Mouse (Mus musculus) hindbrain, embryonic 16.5 days (tissue): Measurements from ENCODE around the gene Aars. TPM values are rescaled to one million over a fixed set of nuclear protein-coding genes. Genes with fewer than 3 reads are reported as not detected.

Experiments
- ATAC-seq: fragments of 200-750 bp; cut with Nextera tagmentation; 2 replicates; pipeline ENCODE4 v1.8.0; 2017; ENCODE audit warnings: moderate TSS enrichment, moderate library complexity
- H3K27ac ChIP-seq: fragments of 300-500 bp; sonication (generic); 2 replicates; pipeline ENCODE4 v1.5.1; 2014; ENCODE audit warnings: low read depth, mild to moderate bottlenecking, control low read depth, low read length, moderate library complexity
- H3K27me3 ChIP-seq: fragments of 300-500 bp; sonication (generic); replicated peaks from 2 replicates; pipeline ENCODE4 v1.6.1; 2014; ENCODE audit warnings: low read length; ENCODE audit not compliant: control insufficient read depth, insufficient read depth
- H3K36me3 ChIP-seq: fragments of 300-500 bp; sonication (generic); 2 replicates; pipeline ENCODE4 v1.6.1; 2014; ENCODE audit warnings: mild to moderate bottlenecking, low read length, moderate library complexity, mixed read lengths; ENCODE audit not compliant: control insufficient read depth, insufficient read depth
- H3K4me1 ChIP-seq: fragments of 300-500 bp; sonication (generic); 2 replicates; pipeline ENCODE4 v1.6.1; 2014; ENCODE audit warnings: low read depth, low read length; ENCODE audit not compliant: control insufficient read depth, insufficient read depth
- H3K4me2 ChIP-seq: fragments of 300-500 bp; sonication (generic); 2 replicates; pipeline ENCODE4 v1.6.1; 2014; ENCODE audit warnings: mild to moderate bottlenecking, low read length, control low read depth, moderate library complexity
- H3K4me3 ChIP-seq: fragments of 300-500 bp; sonication (generic); 2 replicates; pipeline ENCODE4 v1.5.1; 2014; ENCODE audit warnings: mild to moderate bottlenecking, low read length, control low read depth, moderate library complexity
- H3K9ac ChIP-seq: fragments of 300-500 bp; sonication (generic); 2 replicates; pipeline ENCODE4 v1.6.1; 2014; ENCODE audit warnings: low read depth, mild to moderate bottlenecking, control low read depth, low read length, moderate library complexity
- H3K9me3 ChIP-seq: fragments of 300-500 bp; sonication (generic); 2 replicates; pipeline ENCODE4 v1.6.1; 2014; ENCODE audit warnings: mild to moderate bottlenecking, low read length, moderate library complexity; ENCODE audit not compliant: control insufficient read depth
- WGBS: fragments of 180-500 bp; shearing (Covaris S2); extraction: QIAGEN DNeasy Blood & Tissue Kit; methylation state at CpG from one replicate; pipeline ENCODE4 v1.1.7; 2014; 5-methylcytosine and 5-hydroxymethylcytosine counted together
- polyA plus RNA-seq: library from polyadenylated mRNA; unstranded; fragments of >200 nt; fragmentation: Nextera tagmentation; extraction: Ambion mirVana; gene quantifications from 2 replicates; pipeline ENCODE4 v1.2.1, GENCODE M21; 2015

Aars gene
- polyA plus RNA-seq, 1 experiment from 2014 or later: 94.7 TPM

- ATAC-seq: peak; percentile 95
- Histone ChIP-seq H3K36me3 (no peaks in the 10 kb centered on the region), H3K9ac (peak overlapping the region; percentile 86), H3K27me3 (peaks cover 2% of the 10 kb centered on the region; the same call in 1 of the 2 replicates), H3K4me1 (peaks cover 6% of the 10 kb centered on the region), H3K27ac (peak overlapping the region; percentile 80), H3K9me3 (no peaks in the 10 kb centered on the region), H3K4me3 (peak overlapping the region; percentile 82), H3K4me2 (peak overlapping the region; percentile 90)
- WGBS: under 1% methylated on average over 31 of the region's 31 CpGs
These were observed 5.5 kb upstream of the Aars start for GRCm38 (mm10) chr8:111027391-111027937.

GRCm38 (mm10) chr8:111029589-111029988, 3.4 kb upstream of the Aars start:
- peaks cover 2% of the 10 kb centered on the region; the same call in 1 of the 2 replicates for H3K27me3 ChIP-seq
- no peak overlapping the region for H3K4me3 ChIP-seq
- peaks cover 6% of the 10 kb centered on the region for H3K4me1 ChIP-seq
- WGBS: 54% methylated on average over 4 of the region's 4 CpGs
- H3K9me3 ChIP-seq: no peaks in the 10 kb centered on the region
- no peak overlapping the region for H3K4me2 ChIP-seq
- no peak overlapping the region for H3K9ac ChIP-seq
- H3K27ac ChIP-seq: no peak overlapping the region
- H3K36me3 ChIP-seq: no peaks in the 10 kb centered on the region
- no peak for ATAC-seq

- ATAC-seq: no peak
- 88% methylated on average over 6 of the region's 6 CpGs for WGBS
- H3K4me1 ChIP-seq: peaks cover 11% of the 10 kb centered on the region
These were observed 2.9 kb upstream of the Aars start for GRCm38 (mm10) chr8:111030045-111030444.

GRCm38 (mm10) chr8:111031572-111031971, 1.4 kb upstream of the Aars start, which contains the start of gene Ddx19b:
Ddx19b (minus strand) TSS chr8:111031751.
- Histone ChIP-seq H3K9me3 (no peaks in the 10 kb centered on the region), H3K27me3 (peaks cover 2% of the 10 kb centered on the region; the same call in 1 of the 2 replicates), H3K27ac (no peak within 1 kb of the TSS), H3K4me1 (peaks cover 20% of the 10 kb centered on the region), H3K9ac (no peak within 1 kb of the TSS), H3K4me3 (no peak within 1 kb of the TSS), H3K4me2 (no peak within 1 kb of the TSS), H3K36me3 (peaks cover under 1% of the 10 kb centered on the region; the same call in 1 of the 2 replicates)
- ATAC-seq: no peak
- 94% methylated on average over 19 of the region's 19 CpGs for WGBS

More at GRCm38 (mm10) chr8:111030045-111030444, 2.9 kb upstream of the Aars start:
- no peaks in the 10 kb centered on the region for H3K36me3 ChIP-seq
- H3K9ac ChIP-seq: no peak overlapping the region
- no peak overlapping the region for H3K4me3 ChIP-seq
- H3K4me2 ChIP-seq: no peak overlapping the region
- H3K27me3 ChIP-seq: peaks cover 2% of the 10 kb centered on the region; the same call in 1 of the 2 replicates
- H3K27ac ChIP-seq: no peak overlapping the region
- H3K9me3 ChIP-seq: no peaks in the 10 kb centered on the region

GRCm38 (mm10) chr8:111033482-111034215, 705 bp downstream of the Aars start:
- 6% methylated on average over 37 of the region's 37 CpGs for WGBS
- ATAC-seq: peak; percentile 100
- Histone ChIP-seq H3K4me1 (peaks cover 15% of the 10 kb centered on the region), H3K9ac (peak overlapping the region; percentile 84), H3K4me3 (peak overlapping the region; percentile 79), H3K27ac (peak overlapping the region; percentile 82), H3K9me3 (no peaks in the 10 kb centered on the region), H3K4me2 (peak overlapping the region; percentile 56), H3K36me3 (peaks cover 8% of the 10 kb centered on the region), H3K27me3 (peaks cover 2% of the 10 kb centered on the region; the same call in 1 of the 2 replicates)

GRCm38 (mm10) chr8:111034276-111034675, 1.3 kb downstream of the Aars start:
- H3K27me3 ChIP-seq: peaks cover 2% of the 10 kb centered on the region; the same call in 1 of the 2 replicates
- H3K27ac ChIP-seq: peak overlapping the region; percentile 82
- whole genome bisulfite sequencing: 26% methylated on average over 12 of the region's 12 CpGs
- no peak for ATAC-seq
- peaks cover 15% of the 10 kb centered on the region for H3K4me1 ChIP-seq
- no peaks in the 10 kb centered on the region for H3K9me3 ChIP-seq
- H3K4me2 ChIP-seq: peak overlapping the region; percentile 56
- peaks cover 12% of the 10 kb centered on the region for H3K36me3 ChIP-seq
- peak overlapping the region; percentile 79 for H3K4me3 ChIP-seq
- peak overlapping the region; percentile 84 for H3K9ac ChIP-seq

- ATAC-seq: no peak
- H3K27ac ChIP-seq: no peak overlapping the region
- no peak overlapping the region for H3K4me3 ChIP-seq
- no peak overlapping the region for H3K4me2 ChIP-seq
- H3K9ac ChIP-seq: no peak overlapping the region
- 97% methylated on average over 15 of the region's 15 CpGs for WGBS
- no peaks in the 10 kb centered on the region for H3K27me3 ChIP-seq
- peaks cover 19% of the 10 kb centered on the region for H3K36me3 ChIP-seq
- no peaks in the 10 kb centered on the region for H3K9me3 ChIP-seq
- H3K4me1 ChIP-seq: peaks cover 15% of the 10 kb centered on the region
These were observed 3.6 kb downstream of the Aars start for GRCm38 (mm10) chr8:111036591-111036990.

- no peak for ATAC-seq
- no peak overlapping the region for H3K4me3 ChIP-seq
- no peak overlapping the region for H3K9ac ChIP-seq
- H3K27ac ChIP-seq: no peak overlapping the region
- H3K36me3 ChIP-seq: peaks cover 65% of the 10 kb centered on the region
- no peaks in the 10 kb centered on the region for H3K4me1 ChIP-seq
- WGBS: 96% methylated on average over 19 of the region's 19 CpGs
- H3K9me3 ChIP-seq: no peaks in the 10 kb centered on the region
- H3K27me3 ChIP-seq: no peaks in the 10 kb centered on the region
- H3K4me2 ChIP-seq: no peak overlapping the region
These were observed 9.6 kb downstream of the Aars start for GRCm38 (mm10) chr8:111042546-111042945.

- Histone ChIP-seq H3K9me3 (no peaks in the 10 kb centered on the region), H3K9ac (no peak overlapping the region), H3K4me1 (no peaks in the 10 kb centered on the region), H3K4me2 (no peak overlapping the region), H3K4me3 (no peak overlapping the region), H3K36me3 (peaks cover 73% of the 10 kb centered on the region), H3K27ac (no peak overlapping the region), H3K27me3 (no peaks in the 10 kb centered on the region)
- WGBS: 51% methylated on average over 2 of the region's 2 CpGs
- ATAC-seq: no peak
These were observed 11.2 kb downstream of the Aars start for GRCm38 (mm10) chr8:111044003-111044734.
